In the genomic region with DNA sequence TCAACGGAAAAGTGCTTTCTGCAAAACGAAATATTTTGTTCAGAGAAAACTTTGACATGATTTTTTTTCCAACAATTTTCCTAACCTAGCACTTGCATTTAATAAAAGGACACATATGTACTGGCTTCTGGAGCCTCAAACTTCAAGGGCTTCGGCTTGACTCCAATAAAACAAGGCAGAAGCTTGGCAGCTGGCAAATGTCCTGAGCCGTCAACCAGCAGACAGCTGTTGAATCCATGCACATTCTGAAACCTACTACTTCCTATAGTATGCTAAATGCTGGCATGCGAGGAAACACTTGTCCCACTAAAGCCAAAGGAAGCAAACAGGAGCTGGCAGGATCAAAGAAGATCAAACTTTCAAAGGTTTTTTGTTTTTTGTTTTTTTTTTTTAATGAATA, we compare ENCODE assay signal across 13 mouse cellular contexts. TPM values are rescaled to one million over a fixed set of nuclear protein-coding genes. Genes with fewer than 3 reads are reported as not detected.
A peak's percentile ranks its signal among the peaks of the same experiment; 100 is the strongest.
DNase-seq lines count a peak whose midpoint lies in the region.
"Had no signal": no experiment of that assay in that cellular context is flagged by ENCODE, and none has a peak within 500 bp of the region (broad histone marks: within the 10 kb centered on the region; RNA-seq: fewer than 3 reads in every experiment).

No protein-coding gene starts in this region.

- DNase-seq in embryo, embryonic 10 days (ENCODE audit: low spot score), result peak; percentile 30
- no peak for DNase-seq in embryo, embryonic 9.5 days (ENCODE audit: extremely low spot score)
- peak; percentile 49 for DNase-seq in kidney, postnatal 10 days
- DNase-seq in kidney, postnatal 36 days, result no peak
- DNase-seq in embryo, embryonic 10.5 days (ENCODE audit: low spot score), result peak; percentile 30
- peak; percentile 66 for DNase-seq in heart, postnatal 4 days
- DNase-seq in urinary bladder, postnatal 4 days (ENCODE audit: low spot score in 2 of 2), result no peak
- DNase-seq in testis, postnatal 10 days (ENCODE audit: low spot score), result no peak
- DNase-seq: B cell, adult 2 months; cerebellum, adult 11 months; thymus, adult 2 months had no signal

RNA-seq across cellular contexts. Expression of gene Gm9747, which starts 24.5 kb away (rescaled TPM):
- not detected for total RNA-seq in heart, postnatal 4 days (2021)
- total RNA-seq: left cerebral cortex, postnatal 14 days; MEL had no signal

RNA-seq across cellular contexts. Expression of gene Irs1, which starts 33.8 kb away (rescaled TPM):
- total RNA-seq in heart, postnatal 4 days (2021), result 10 to 100 TPM; 39.4 to 43.1 TPM
- total RNA-seq: MEL had no signal

RNA-seq across cellular contexts. Expression of gene Rhbdd1, which starts 58.8 kb away (rescaled TPM):
- total RNA-seq in heart, postnatal 4 days (2021), result 10 to 100 TPM; 11.6 to 11.8 TPM

Comparison
In these comparisons a context has a peak if more than half of its experiments do, and no peak if none do; other contexts are left out.
1. DNase-seq: peak in embryo, embryonic 10 days (single experiment), kidney, postnatal 10 days (single experiment), embryo, embryonic 10.5 days (single experiment) and heart, postnatal 4 days (single experiment); none in embryo, embryonic 9.5 days (single experiment), kidney, postnatal 36 days (0 of 2), urinary bladder, postnatal 4 days (0 of 2) and testis, postnatal 10 days (single experiment).